Mouse (Mus musculus): ENCODE data around the gene Als2cr12.
"Not testable (repeated sequence)": the region's sequence is repeated elsewhere in the genome, so short reads cannot be mapped to it uniquely, and the experiment has no call there.

Gene Als2cr12

GRCm38 (mm10) chr1:58690834-58691488, 4.8 kb downstream of the Als2cr12 start:
- DNase-seq (ENCODE audit: low read depth in 2 of 2, low spot score in 2 of 2), result not testable (repeated sequence)

GRCm38 (mm10) chr1:58690006-58690744, 5.6 kb downstream of the Als2cr12 start:
- no peak for DNase-seq (ENCODE audit: low read depth in 2 of 2, low spot score in 2 of 2)

GRCm38 (mm10) chr1:58689426-58689825, 6.4 kb downstream of the Als2cr12 start:
- DNase-seq (ENCODE audit: low read depth in 2 of 2, low spot score in 2 of 2), result no peak

GRCm38 (mm10) chr1:58678412-58678811, 17.4 kb downstream of the Als2cr12 start:
- DNase-seq (ENCODE audit: low read depth in 2 of 2, low spot score in 2 of 2), result not testable (repeated sequence)

GRCm38 (mm10) chr1:58677575-58677974, 18.2 kb downstream of the Als2cr12 start:
- peak; percentile 33 to 50 for DNase-seq (ENCODE audit: low read depth in 2 of 2, low spot score in 2 of 2)

GRCm38 (mm10) chr1:58675011-58675410, 20.8 kb downstream of the Als2cr12 start:
- no peak for DNase-seq (ENCODE audit: low read depth in 2 of 2, low spot score in 2 of 2)

- no peak for DNase-seq (ENCODE audit: low read depth in 2 of 2, low spot score in 2 of 2)
These were observed 23.7 kb downstream of the Als2cr12 start for GRCm38 (mm10) chr1:58672116-58672515.

GRCm38 (mm10) chr1:58669635-58670034, 26.2 kb downstream of the Als2cr12 start:
- not testable (repeated sequence) for DNase-seq (ENCODE audit: low read depth in 2 of 2, low spot score in 2 of 2)

GRCm38 (mm10) chr1:58668191-58668590, 27.6 kb downstream of the Als2cr12 start:
- no peak for DNase-seq (ENCODE audit: low read depth in 2 of 2, low spot score in 2 of 2)

GRCm38 (mm10) chr1:58663365-58663764, 32.4 kb downstream of the Als2cr12 start:
- DNase-seq (ENCODE audit: low read depth in 2 of 2, low spot score in 2 of 2), result not testable (repeated sequence)

GRCm38 (mm10) chr1:58662671-58663070, 33.1 kb downstream of the Als2cr12 start:
- DNase-seq (ENCODE audit: low read depth in 2 of 2, low spot score in 2 of 2), result not testable (repeated sequence)

GRCm38 (mm10) chr1:58652480-58653403, 43.0 kb downstream of the Als2cr12 start:
- DNase-seq (ENCODE audit: low read depth in 2 of 2, low spot score in 2 of 2), result peak; percentile 57 to 62

GRCm38 (mm10) chr1:58651571-58652456, 44.0 kb downstream of the Als2cr12 start:
- peak; percentile 23 to 30 for DNase-seq (ENCODE audit: low read depth in 2 of 2, low spot score in 2 of 2)

GRCm38 (mm10) chr1:58628847-58629246, 66.9 kb downstream of the Als2cr12 start:
- DNase-seq (ENCODE audit: low read depth in 2 of 2, low spot score in 2 of 2), result not testable (repeated sequence)

GRCm38 (mm10) chr1:58621996-58622748, 73.6 kb downstream of the Als2cr12 start:
- DNase-seq (ENCODE audit: low read depth in 2 of 2, low spot score in 2 of 2), result no peak

- DNase-seq (ENCODE audit: low read depth in 2 of 2, low spot score in 2 of 2), result no peak
These were observed 74.5 kb downstream of the Als2cr12 start for GRCm38 (mm10) chr1:58621251-58621650.

- DNase-seq (ENCODE audit: low read depth in 2 of 2, low spot score in 2 of 2), result no peak
These were observed 77.0 kb downstream of the Als2cr12 start for GRCm38 (mm10) chr1:58618766-58619165.

GRCm38 (mm10) chr1:58617978-58618668, 77.7 kb downstream of the Als2cr12 start:
- no peak for DNase-seq (ENCODE audit: low read depth in 2 of 2, low spot score in 2 of 2)

- no peak for DNase-seq (ENCODE audit: low read depth in 2 of 2, low spot score in 2 of 2)
These were observed 78.7 kb downstream of the Als2cr12 start for GRCm38 (mm10) chr1:58617076-58617475.

Measured in CD8-positive naive resting alpha-beta T cell, adult 2 months (primary cell).